Mouse (Mus musculus) embryonic facial prominence, embryonic 11.5 days (tissue): ENCODE results near the gene Bag1. TPM values are rescaled to one million over a fixed set of nuclear protein-coding genes. Genes with fewer than 3 reads are reported as not detected.

ENCODE experiments used
- ATAC-seq: fragments of 200-750 bp; cut with Nextera tagmentation; replicated peaks from 2 replicates; pipeline ENCODE4 v1.8.0; 2017; ENCODE audit warnings: low read depth; ENCODE audit not compliant: insufficient number of reproducible peaks, low FRiP score, low TSS enrichment
- DNase-seq: peaks from one replicate; pipeline ENCODE4 v3.0.0-alpha.2; 2015; ENCODE audit warnings: low spot score
- H3K27ac ChIP-seq: fragments of 300-500 bp; sonication (generic); replicated peaks from 2 replicates; pipeline ENCODE4 v1.5.1; 2014; ENCODE audit warnings: mild to moderate bottlenecking, low read depth, low read length, control low read depth
- H3K27me3 ChIP-seq: fragments of 300-500 bp; sonication (generic); 2 replicates; pipeline ENCODE4 v1.6.1; 2014; ENCODE audit warnings: mild to moderate bottlenecking, low read length, moderate library complexity, mixed read lengths; ENCODE audit not compliant: control insufficient read depth, insufficient read depth
- H3K36me3 ChIP-seq: fragments of 300-500 bp; sonication (generic); replicated peaks from 2 replicates; pipeline ENCODE4 v1.6.1; 2014; ENCODE audit warnings: low read depth, mild to moderate bottlenecking, low read length, moderate library complexity, mixed read lengths; ENCODE audit not compliant: control insufficient read depth, insufficient read depth
- H3K4me1 ChIP-seq: fragments of 300-500 bp; sonication (generic); 2 replicates; pipeline ENCODE4 v1.6.1; 2014; ENCODE audit warnings: low read length, mixed read lengths; ENCODE audit not compliant: control insufficient read depth, insufficient read depth
- H3K4me2 ChIP-seq: fragments of 300-500 bp; sonication (generic); 2 replicates; pipeline ENCODE4 v1.6.1; 2014; ENCODE audit warnings: low read depth, mild to moderate bottlenecking, control low read depth, low read length, moderate library complexity
- H3K4me3 ChIP-seq: fragments of 300-500 bp; sonication (generic); 2 replicates; pipeline ENCODE4 v1.5.1; 2014; ENCODE audit warnings: low read depth, low read length, control low read depth
- H3K9ac ChIP-seq: fragments of 300-500 bp; sonication (generic); replicated peaks from 2 replicates; pipeline ENCODE4 v1.6.1; 2014; ENCODE audit warnings: mild to moderate bottlenecking, control low read depth, low read length
- H3K9me3 ChIP-seq: fragments of 300-500 bp; sonication (generic); replicated peaks from 2 replicates; pipeline ENCODE4 v1.6.1; 2016; ENCODE audit warnings: mild to moderate bottlenecking, low read length, inconsistent platforms, mixed read lengths; ENCODE audit not compliant: control insufficient read depth
- WGBS: fragments of 180-500 bp; shearing (Covaris S2); extraction: QIAGEN DNeasy Blood & Tissue Kit; methylation state at CpG from one replicate; pipeline ENCODE4 v1.1.7; 2014; 5-methylcytosine and 5-hydroxymethylcytosine counted together
- microRNA-seq: library from miRNA; unstranded; fragments of <30 nt; microRNA quantifications from one replicate; pipeline ENCODE4, GENCODE M21; 2016; ENCODE audit warnings: borderline number of aligned reads
- polyA plus RNA-seq: library from polyadenylated mRNA; unstranded; fragments of >200 nt; fragmentation: Nextera tagmentation; extraction: Ambion mirVana; gene quantifications from 2 replicates; pipeline ENCODE4 v1.2.1, GENCODE M21; 2014

The Bag1 gene
- polyA plus RNA-seq, 1 experiment from 2014 or later: 295 TPM

DNA sequence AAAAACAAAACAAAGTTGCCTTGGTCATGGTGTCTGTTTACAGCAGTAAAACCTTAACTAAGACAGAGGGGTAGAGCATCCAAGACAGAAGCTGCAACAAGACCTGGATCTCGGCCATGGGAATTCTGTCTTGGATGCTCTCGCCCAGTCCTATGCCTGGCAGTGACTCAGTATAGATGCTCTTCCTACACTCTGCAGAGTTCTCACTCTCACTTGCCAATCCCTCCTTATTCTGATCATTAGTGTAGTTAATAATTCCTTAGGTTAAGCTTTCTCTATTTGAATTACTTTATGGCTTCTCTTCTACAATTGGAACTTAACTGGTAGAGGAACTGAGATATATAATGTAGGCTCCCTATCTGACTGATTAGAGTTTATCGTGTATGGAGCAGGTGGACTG is 53.0 kb downstream of the Bag1 start:
- 87% methylated on average over 3 of the region's 3 CpGs for WGBS

DNA sequence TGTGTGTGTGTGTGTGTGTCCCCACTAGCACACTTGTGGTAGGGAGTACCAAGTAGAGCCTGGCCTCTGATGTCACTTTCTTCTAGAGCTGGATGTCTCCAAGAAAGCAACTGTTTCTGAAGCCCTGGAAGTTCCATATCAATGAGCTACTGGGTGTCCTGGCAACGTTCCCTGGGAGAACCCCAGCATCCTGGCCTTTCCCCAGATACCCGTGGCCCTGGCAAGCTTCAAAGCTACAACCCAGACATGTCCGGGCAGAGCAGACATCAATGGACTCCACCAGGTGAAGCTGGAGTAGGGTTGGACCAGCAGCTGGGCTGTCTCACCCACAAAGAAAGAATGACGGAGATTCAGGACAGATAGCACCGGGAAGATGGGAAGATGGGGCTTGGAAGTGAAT is 56.9 kb downstream of the Bag1 start:
- 80% methylated on average over 5 of the region's 5 CpGs for WGBS
- ATAC-seq (no peak), DNase-seq (no peak)
- no peak overlapping the region for H3K4me2 ChIP-seq
- no peaks in the 10 kb centered on the region for H3K4me1 ChIP-seq
- H3K9ac ChIP-seq: no peak overlapping the region
- no peak overlapping the region for H3K4me3 ChIP-seq
- no peak overlapping the region for H3K27ac ChIP-seq
- H3K9me3 ChIP-seq: no peaks in the 10 kb centered on the region
- no peaks in the 10 kb centered on the region for H3K27me3 ChIP-seq
- no peaks in the 10 kb centered on the region for H3K36me3 ChIP-seq

More for the DNA sequence above, 53.0 kb downstream of the Bag1 start:
- Histone ChIP-seq H3K36me3 (no peaks in the 10 kb centered on the region), H3K27ac (no peak overlapping the region), H3K9me3 (no peaks in the 10 kb centered on the region), H3K9ac (no peak overlapping the region), H3K4me1 (no peaks in the 10 kb centered on the region), H3K4me2 (no peak overlapping the region), H3K27me3 (no peaks in the 10 kb centered on the region), H3K4me3 (no peak overlapping the region)
- DNase-seq (no peak), ATAC-seq (no peak)

DNA sequence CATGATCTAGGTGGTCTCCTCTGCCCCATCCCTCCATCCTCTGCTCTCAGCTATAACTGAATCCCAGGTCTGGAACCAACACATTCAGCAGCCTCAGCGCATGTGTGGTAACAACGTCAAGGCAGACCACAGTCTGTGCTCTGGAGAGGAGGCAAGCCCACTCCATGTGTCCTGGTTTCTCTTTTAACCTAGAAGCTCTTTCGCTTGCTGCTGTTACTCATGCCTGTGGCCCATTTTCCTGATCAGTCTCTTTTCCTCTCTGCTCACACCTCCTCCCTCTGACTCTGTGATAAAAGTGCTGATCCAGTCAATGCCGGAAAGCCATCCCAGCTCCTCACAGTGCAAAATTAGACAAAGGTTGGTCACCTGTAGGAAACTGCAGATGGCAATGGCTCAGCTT is 58.1 kb downstream of the Bag1 start:
- no peaks in the 10 kb centered on the region for H3K9me3 ChIP-seq
- no peak overlapping the region for H3K9ac ChIP-seq
- no peaks in the 10 kb centered on the region for H3K4me1 ChIP-seq
- H3K36me3 ChIP-seq: no peaks in the 10 kb centered on the region
- no peaks in the 10 kb centered on the region for H3K27me3 ChIP-seq
- ATAC-seq (no peak), DNase-seq (no peak)
- 90% methylated on average over 4 of the region's 4 CpGs for WGBS
- H3K4me2 ChIP-seq: no peak overlapping the region
- no peak overlapping the region for H3K4me3 ChIP-seq
- no peak overlapping the region for H3K27ac ChIP-seq

DNA sequence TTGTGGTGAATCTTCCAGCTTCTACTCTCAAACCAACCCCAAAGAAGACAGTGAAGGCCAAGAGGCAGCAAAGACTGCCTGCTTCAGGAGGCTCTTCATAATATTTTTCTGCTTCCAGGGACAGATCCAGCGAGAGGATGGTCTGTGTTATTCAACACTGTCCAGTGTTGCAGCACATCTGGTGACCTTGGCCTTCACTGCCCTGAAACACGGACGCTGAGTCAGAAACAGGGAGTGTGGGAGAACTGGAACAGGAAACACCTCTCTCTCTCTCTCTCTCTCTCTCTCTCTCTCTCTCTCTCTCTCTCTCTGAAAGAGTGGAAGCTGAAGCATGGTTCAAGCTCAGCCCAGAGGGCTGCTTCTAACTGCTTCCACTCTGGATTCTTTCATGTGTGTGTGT is 58.8 kb downstream of the Bag1 start:
- Histone ChIP-seq H3K9me3 (no peaks in the 10 kb centered on the region), H3K4me3 (no peak overlapping the region), H3K27ac (no peak overlapping the region), H3K9ac (no peak overlapping the region), H3K27me3 (no peaks in the 10 kb centered on the region), H3K4me1 (no peaks in the 10 kb centered on the region), H3K4me2 (no peak overlapping the region), H3K36me3 (no peaks in the 10 kb centered on the region)
- 41% methylated on average over 3 of the region's 3 CpGs for WGBS
- DNase-seq (no peak), ATAC-seq (no peak)

DNA sequence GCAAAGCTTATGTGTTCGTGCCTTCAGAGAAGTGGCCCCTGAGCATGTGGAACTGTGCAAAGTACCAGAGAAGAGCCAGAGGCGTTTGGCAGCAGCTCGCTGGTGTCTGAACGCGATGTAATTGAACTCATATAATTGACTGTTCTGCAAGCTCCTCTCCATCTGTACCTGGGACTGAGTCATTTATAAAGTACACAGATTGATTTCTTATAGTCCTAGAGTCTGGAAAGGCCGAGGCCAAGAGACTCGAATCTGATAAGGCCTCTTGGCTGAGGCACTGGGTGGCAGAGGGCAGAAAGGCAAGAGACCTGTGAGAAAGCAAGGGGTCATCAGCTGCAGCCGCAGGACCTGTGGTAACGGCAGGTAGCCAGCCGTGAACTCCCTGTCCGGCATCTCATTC is 59.3 kb downstream of the Bag1 start:
- H3K4me1 ChIP-seq: no peaks in the 10 kb centered on the region
- no peak overlapping the region for H3K4me2 ChIP-seq
- H3K9me3 ChIP-seq: no peaks in the 10 kb centered on the region
- no peak overlapping the region for H3K27ac ChIP-seq
- no peaks in the 10 kb centered on the region for H3K36me3 ChIP-seq
- 81% methylated on average over 11 of the region's 11 CpGs for WGBS
- no peak for ATAC-seq
- H3K27me3 ChIP-seq: no peaks in the 10 kb centered on the region
- no peak overlapping the region for H3K4me3 ChIP-seq
- H3K9ac ChIP-seq: no peak overlapping the region
- DNase-seq: no peak

Small RNAs within 50 kb of the gene (microRNA-seq; reads per million reads assigned to microRNA genes)
- 1.9 reads per million for gene Mir3094

Other genes with a start within 250 kb of the Bag1 start
- gene Aptx, start 245.1 kb downstream of the Bag1 start, polyA plus RNA-seq: 37.8 and 38.2 TPM in 2 replicates
- 665 and 708 TPM in 2 replicates for gene Dnaja1, start 226.1 kb downstream of the Bag1 start, polyA plus RNA-seq
- gene Smu1, start 190.4 kb downstream of the Bag1 start, polyA plus RNA-seq: 195 and 203 TPM in 2 replicates
- gene B4galt1, start 94.3 kb downstream of the Bag1 start, polyA plus RNA-seq: 28.3 and 28.9 TPM in 2 replicates
- not detected in 2 replicates for gene Spink4, start 28.2 kb downstream of the Bag1 start, polyA plus RNA-seq
- 122 and 142 TPM in 2 replicates for gene Chmp5, start 113 bp upstream of the Bag1 start, polyA plus RNA-seq
- gene Nfx1, start 22.6 kb upstream of the Bag1 start, polyA plus RNA-seq: 93.7 and 97.1 TPM in 2 replicates
- gene Aqp7, start 99.8 kb upstream of the Bag1 start, polyA plus RNA-seq: not detected in 2 replicates
- gene Aqp3, start 149.9 kb upstream of the Bag1 start, polyA plus RNA-seq: 1.0 and 1.4 TPM in 2 replicates
- 18.6 and 20.7 TPM in 2 replicates for gene Nol6, start 176.2 kb upstream of the Bag1 start, polyA plus RNA-seq
- 109 and 110 TPM in 2 replicates for gene Ube2r2, start 187.4 kb upstream of the Bag1 start, polyA plus RNA-seq